Mouse (Mus musculus): ENCODE measurements at regions not wholly inside any gene's neighbourhood (a gene's known extent, or its start where the extent isn't known, plus 50 kb on each side); places are given as distances from the start of the nearest gene placed in this dataset.

DNA sequence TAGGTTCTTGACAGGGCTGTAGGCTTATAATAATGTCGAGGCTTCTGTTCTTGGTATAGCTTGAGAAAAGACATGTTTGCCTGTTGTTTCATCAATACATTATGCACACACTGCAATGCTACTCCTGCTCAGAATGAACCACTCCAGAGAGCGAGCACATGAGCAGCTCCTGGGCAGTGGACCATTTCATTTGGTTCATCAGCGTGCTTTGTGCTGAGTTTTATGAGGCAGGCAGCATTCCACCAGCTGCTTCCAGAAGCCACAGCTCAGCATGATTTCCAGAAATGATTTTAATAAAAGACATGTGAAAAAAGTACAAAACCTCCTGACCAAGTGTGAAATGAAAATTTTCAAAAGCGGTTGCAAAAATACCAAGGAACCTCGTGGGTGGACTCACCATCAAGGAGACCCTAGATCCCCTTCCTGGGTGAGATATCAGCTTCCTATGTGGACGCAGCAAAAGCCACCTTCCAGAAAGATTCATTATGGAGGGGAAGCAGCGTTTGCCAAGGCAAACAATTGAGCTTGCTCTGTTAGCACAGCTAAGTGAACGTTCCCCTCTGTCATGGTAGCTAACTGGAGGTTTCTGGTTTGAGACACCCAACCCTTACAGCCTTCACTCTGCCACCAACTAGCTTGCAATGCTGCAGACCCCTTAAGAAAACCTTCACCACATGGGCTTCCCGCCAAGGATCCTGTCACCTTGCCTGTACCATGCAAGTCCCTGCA, 104.1 kb downstream of the Cxcl12 start:
- Histone ChIP-seq H3K36me3 (ENCODE audit: control insufficient read depth in 1 of 2, insufficient read depth in 2 of 2, low read length in 2 of 2) (no peaks in the 10 kb centered on the region), H3K9me3 (replicated peaks; ENCODE audit: insufficient read depth, low read length) (no peaks in the 10 kb centered on the region), H3K9ac (ENCODE audit: control insufficient read depth, low read depth, low read length, poor library complexity, severe bottlenecking) (no peak overlapping the region), H3K4me1 (ENCODE audit: control insufficient read depth in 1 of 2, insufficient read depth in 2 of 2, low read length in 2 of 2) (no peaks in the 10 kb centered on the region), H3K4me3 (ENCODE audit: control insufficient read depth in 1 of 2, insufficient read depth in 1 of 2, low read depth in 2 of 2, low read length in 2 of 2) (no peak overlapping the region), H3K27me3 (ENCODE audit: control insufficient read depth in 1 of 2, insufficient read depth in 2 of 2, low read length in 2 of 2) (no peaks in the 10 kb centered on the region), H3K27ac (ENCODE audit: control insufficient read depth, low read depth, low read length) (no peak overlapping the region), H3K79me2 (ENCODE audit: control insufficient read depth, insufficient read depth, low read length, poor library complexity) (no peaks in the 10 kb centered on the region)
- no peak for TF ChIP-seq GATA1 (IDR thresholded peaks at IDR 0.05; ENCODE audit: low read depth, low read length)
- TF ChIP-seq UBTF (IDR thresholded peaks at IDR 0.05; ENCODE audit: borderline replicate concordance, insufficient read depth, low read depth, low read length), result no peak
- no peak for TF ChIP-seq MXI1 (IDR thresholded peaks at IDR 0.05; ENCODE audit: low read depth, low read length)
- TF ChIP-seq POLR2AphosphoS5 (IDR thresholded peaks at IDR 0.05; ENCODE audit: borderline replicate concordance, low read depth, low read length), result no peak
- TF ChIP-seq SIN3A (IDR thresholded peaks at IDR 0.05; ENCODE audit: low read length), result no peak
- no peak for TF ChIP-seq CTCF (IDR thresholded peaks at IDR 0.05 in 2 of 3, conservative IDR thresholded peaks at IDR 0.05 in 1 of 3; ENCODE audit: control insufficient read depth in 1 of 3, insufficient read depth in 1 of 3, low read depth in 2 of 3, low read length in 3 of 3, poor library complexity in 1 of 3, severe bottlenecking in 1 of 3)
- no peak for TF ChIP-seq TBP (IDR thresholded peaks at IDR 0.05; ENCODE audit: low read depth, low read length)
- TF ChIP-seq NELFE (IDR thresholded peaks at IDR 0.05; ENCODE audit: low read depth, low read length), result no peak
- no peak for TF ChIP-seq MEF2A (IDR thresholded peaks at IDR 0.05; ENCODE audit: extremely low read depth, insufficient replicate concordance, low read depth, low read length, poor library complexity, severe bottlenecking)
- TF ChIP-seq ZMIZ1 (IDR thresholded peaks at IDR 0.05; ENCODE audit: low read depth, low read length), result no peak
- TF ChIP-seq KAT2A (conservative IDR thresholded peaks at IDR 0.05; ENCODE audit: low read depth, low read length), result no peak
- TF ChIP-seq ZKSCAN1 (IDR thresholded peaks at IDR 0.05; ENCODE audit: low read depth, low read length), result no peak
- no peak for TF ChIP-seq MAZ (IDR thresholded peaks at IDR 0.05; ENCODE audit: low read depth, low read length)
- no peak for TF ChIP-seq MAX (IDR thresholded peaks at IDR 0.05; ENCODE audit: low read length)
- no peak for TF ChIP-seq NRF1 (IDR thresholded peaks at IDR 0.05; ENCODE audit: insufficient read depth, low read depth, low read length, poor library complexity, severe bottlenecking)
- DNase-seq (ENCODE audit: low read depth, low spot score), result no peak

DNA sequence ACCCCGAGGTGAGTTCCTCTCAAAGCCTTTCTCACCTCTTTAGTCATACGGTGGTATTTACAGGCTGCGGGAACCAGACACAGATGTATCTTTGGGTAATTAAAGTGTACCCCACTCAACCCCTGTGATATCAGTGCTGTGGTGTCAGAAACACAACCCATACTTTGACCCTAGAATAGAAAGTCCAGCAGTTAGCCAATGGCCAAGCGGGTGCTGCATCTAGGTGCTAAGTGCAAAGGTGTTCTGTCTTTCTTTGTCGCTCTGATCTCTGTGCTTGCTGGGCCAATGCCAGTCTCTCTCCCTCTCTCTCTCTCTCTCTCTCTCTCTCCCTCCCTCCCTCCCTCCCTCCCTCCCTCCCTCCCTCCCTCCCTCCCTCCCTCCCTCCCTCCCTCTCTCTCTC, 107.6 kb downstream of the Cxcl12 start:
- TF ChIP-seq ZNF384 (IDR thresholded peaks at IDR 0.05; ENCODE audit: low read depth, low read length) (no peak), POLR2A (IDR thresholded peaks at IDR 0.05; ENCODE audit: control insufficient read depth in 1 of 2, insufficient read depth in 1 of 2, low read depth in 1 of 2, low read length in 2 of 2, poor library complexity in 1 of 2) (no peak), ELF1 (IDR thresholded peaks at IDR 0.05; ENCODE audit: low read depth, low read length) (no peak), SMC3 (IDR thresholded peaks at IDR 0.05; ENCODE audit: low read depth, low read length) (no peak), NELFE (IDR thresholded peaks at IDR 0.05; ENCODE audit: low read depth, low read length) (no peak), CHD2 (IDR thresholded peaks at IDR 0.05; ENCODE audit: low read length) (no peak), ZMIZ1 (IDR thresholded peaks at IDR 0.05; ENCODE audit: low read depth, low read length) (no peak), CTCF (IDR thresholded peaks at IDR 0.05 in 2 of 3, conservative IDR thresholded peaks at IDR 0.05 in 1 of 3; ENCODE audit: control insufficient read depth in 1 of 3, insufficient read depth in 1 of 3, low read depth in 2 of 3, low read length in 3 of 3, poor library complexity in 1 of 3, severe bottlenecking in 1 of 3) (no peak), TBP (IDR thresholded peaks at IDR 0.05; ENCODE audit: low read depth, low read length) (no peak), USF1 (IDR thresholded peaks at IDR 0.05; ENCODE audit: low read depth, low read length) (no peak), MAFK (IDR thresholded peaks at IDR 0.05; ENCODE audit: borderline replicate concordance, low read depth, low read length) (no peak)
- H3K9ac ChIP-seq (ENCODE audit: control insufficient read depth, low read depth, low read length, poor library complexity, severe bottlenecking), result no peak overlapping the region

More for the DNA sequence above, 107.6 kb downstream of the Cxcl12 start:
- no peaks in the 10 kb centered on the region for H3K36me3 ChIP-seq (ENCODE audit: control insufficient read depth in 1 of 2, insufficient read depth in 2 of 2, low read length in 2 of 2)
- no peaks in the 10 kb centered on the region for H3K4me1 ChIP-seq (ENCODE audit: control insufficient read depth in 1 of 2, insufficient read depth in 2 of 2, low read length in 2 of 2)
- no peaks in the 10 kb centered on the region for H3K9me3 ChIP-seq (replicated peaks; ENCODE audit: insufficient read depth, low read length)
- H3K79me2 ChIP-seq (ENCODE audit: control insufficient read depth, insufficient read depth, low read length, poor library complexity), result no peaks in the 10 kb centered on the region
- H3K4me3 ChIP-seq (ENCODE audit: control insufficient read depth in 1 of 2, insufficient read depth in 1 of 2, low read depth in 2 of 2, low read length in 2 of 2), result no peak overlapping the region
- no peak for DNase-seq (ENCODE audit: low read depth, low spot score)
- no peak overlapping the region for H3K27ac ChIP-seq (ENCODE audit: control insufficient read depth, low read depth, low read length)
- H3K27me3 ChIP-seq (ENCODE audit: control insufficient read depth in 1 of 2, insufficient read depth in 2 of 2, low read length in 2 of 2), result no peaks in the 10 kb centered on the region
